Mouse (Mus musculus): ENCODE data around the gene Lrrc29. TPM values are rescaled to one million over a fixed set of nuclear protein-coding genes. Genes with fewer than 3 reads are reported as not detected.

Gene Lrrc29
- polyA plus RNA-seq, 1 experiment from 2014 or later: 7.5 TPM

DNA sequence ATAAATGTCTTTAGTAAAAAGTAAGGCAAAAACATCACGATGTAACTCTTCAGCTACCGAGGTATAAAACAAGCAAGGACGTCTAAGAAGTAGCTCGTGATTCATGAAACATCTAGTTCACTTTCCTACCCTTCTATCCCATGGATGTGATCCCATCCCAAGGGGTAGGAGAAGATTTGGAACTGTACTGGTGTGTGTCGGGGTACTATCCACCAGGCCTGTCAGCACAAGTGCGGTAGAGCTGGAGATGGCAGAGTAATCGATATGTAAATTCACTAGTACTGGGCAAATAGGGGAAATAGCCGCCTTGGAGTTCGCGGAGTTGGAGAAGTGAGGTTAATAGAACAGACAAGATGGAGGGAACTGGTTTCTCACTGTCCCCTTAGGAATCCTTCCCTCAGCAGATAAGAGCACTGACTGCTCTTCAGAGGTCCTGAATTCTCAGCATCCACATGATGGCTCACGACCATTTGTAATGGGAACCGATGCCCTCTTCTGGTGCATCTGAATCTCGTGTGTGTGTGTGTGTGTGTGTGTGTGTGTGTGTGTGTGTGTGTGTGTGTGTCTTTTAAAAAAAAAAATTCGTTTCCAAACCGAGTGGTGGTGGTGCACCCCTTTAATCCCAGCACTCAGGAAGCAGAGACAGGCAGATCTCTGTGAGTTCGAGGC is 62.7 kb downstream of the Lrrc29 start:
- Histone ChIP-seq H3K27ac (ENCODE audit: low read length) (no peak overlapping the region), H3K4me1 (ENCODE audit: insufficient read depth, low read depth, low read length) (peaks cover 25% of the 10 kb centered on the region), H3K9ac (replicated peaks; ENCODE audit: low read depth) (no peak overlapping the region), H3K36me3 (ENCODE audit: insufficient read depth, low read length) (no peaks in the 10 kb centered on the region), H3K4me3 (ENCODE audit: low read depth, low read length) (peak overlapping the region; percentile 63; the same call in 1 of the 2 replicates), H3K4me2 (replicated peaks; ENCODE audit: low read depth, low read length) (peak overlapping the region; percentile 90), H3K27me3 (replicated peaks; ENCODE audit: insufficient read depth, low read length) (peaks cover 21% of the 10 kb centered on the region; the same call in 1 of the 2 replicates), H3K9me3 (ENCODE audit: low read length) (no peaks in the 10 kb centered on the region)
- DNase-seq (ENCODE audit: low spot score): no peak
- peak; percentile 28; the same call in 1 of the 2 replicates for TF ChIP-seq CTCF (IDR thresholded peaks at IDR 0.05)
- no peak for TF ChIP-seq EP300 (IDR thresholded peaks at IDR 0.05)
- 44% methylated on average over 15 of the region's 16 CpGs for WGBS
- ATAC-seq: no peak

MicroRNA genes within 50 kb of the gene (microRNA counts, 519-probe panel; counts per million panel counts)
- 3,085 counts per million, percentile 15 among the panel's probes with 10 or more counts for microRNA mmu-miR-328

Small RNA genes within 50 kb of the gene (microRNA-seq; reads per million reads assigned to microRNA genes)
- gene Gm27320: not detected
- 309 reads per million, percentile 61 among the genes with 10 or more reads in this experiment for gene Mir328

Other genes with a start within 250 kb of the Lrrc29 start
- gene Ces3b, start 242.5 kb downstream of the Lrrc29 start, polyA plus RNA-seq (2015; fragmentation: Nextera tagmentation; extraction: Ambion mirVana): not detected in 2 replicates
- not detected in 2 replicates for gene Ces4a, start 194.5 kb downstream of the Lrrc29 start, polyA plus RNA-seq (2015; fragmentation: Nextera tagmentation; extraction: Ambion mirVana)
- 29.0 and 31.5 TPM in 2 replicates for gene Cbfb, start 155.6 kb downstream of the Lrrc29 start, polyA plus RNA-seq (2015; fragmentation: Nextera tagmentation; extraction: Ambion mirVana)
- gene D230025D16Rik, start 101.1 kb downstream of the Lrrc29 start, polyA plus RNA-seq (2015; fragmentation: Nextera tagmentation; extraction: Ambion mirVana): 82.6 and 91.3 TPM in 2 replicates
- gene B3gnt9, start 71.1 kb downstream of the Lrrc29 start, polyA plus RNA-seq (2015; fragmentation: Nextera tagmentation; extraction: Ambion mirVana): 24.6 and 24.8 TPM in 2 replicates
- gene Tradd, start 61.7 kb downstream of the Lrrc29 start, polyA plus RNA-seq (2015; fragmentation: Nextera tagmentation; extraction: Ambion mirVana): 35.5 and 35.8 TPM in 2 replicates
- gene Fbxl8, start 61.6 kb downstream of the Lrrc29 start, polyA plus RNA-seq (2015; fragmentation: Nextera tagmentation; extraction: Ambion mirVana): 6.0 and 6.6 TPM in 2 replicates
- gene Hsf4, start 56.5 kb downstream of the Lrrc29 start, polyA plus RNA-seq (2015; fragmentation: Nextera tagmentation; extraction: Ambion mirVana): 1.7 and 2.0 TPM in 2 replicates
- gene Nol3, start 50.1 kb downstream of the Lrrc29 start, polyA plus RNA-seq (2015; fragmentation: Nextera tagmentation; extraction: Ambion mirVana): 1.3 and 1.5 TPM in 2 replicates
- 2.4 and 2.7 TPM in 2 replicates for gene 4931428F04Rik, start 36.4 kb downstream of the Lrrc29 start, polyA plus RNA-seq (2015; fragmentation: Nextera tagmentation; extraction: Ambion mirVana)
- 34.5 and 34.6 TPM in 2 replicates for gene Exoc3l, start 30.2 kb downstream of the Lrrc29 start, polyA plus RNA-seq (2015; fragmentation: Nextera tagmentation; extraction: Ambion mirVana)
- 29.8 and 32.7 TPM in 2 replicates for gene E2f4, start 28.6 kb downstream of the Lrrc29 start, polyA plus RNA-seq (2015; fragmentation: Nextera tagmentation; extraction: Ambion mirVana)
- 22.3 and 23.0 TPM in 2 replicates for gene Elmo3, start 20.7 kb downstream of the Lrrc29 start, polyA plus RNA-seq (2015; fragmentation: Nextera tagmentation; extraction: Ambion mirVana)
- 116 and 141 TPM in 2 replicates for gene Tmem208, start 76 bp upstream of the Lrrc29 start, polyA plus RNA-seq (2015; fragmentation: Nextera tagmentation; extraction: Ambion mirVana)
- gene Fhod1, start 21.7 kb upstream of the Lrrc29 start, polyA plus RNA-seq (2015; fragmentation: Nextera tagmentation; extraction: Ambion mirVana): 8.7 and 10.5 TPM in 2 replicates
- gene Slc9a5, start 22.6 kb upstream of the Lrrc29 start, polyA plus RNA-seq (2015; fragmentation: Nextera tagmentation; extraction: Ambion mirVana): 1.7 and 1.9 TPM in 2 replicates
- gene Plekhg4, start 47.0 kb upstream of the Lrrc29 start, polyA plus RNA-seq (2015; fragmentation: Nextera tagmentation; extraction: Ambion mirVana): 0.20 and 0.26 TPM in 2 replicates
- 0.14 and 0.38 TPM in 2 replicates for gene Kctd19, start 87.2 kb upstream of the Lrrc29 start, polyA plus RNA-seq (2015; fragmentation: Nextera tagmentation; extraction: Ambion mirVana)
- gene Lrrc36, start 87.3 kb upstream of the Lrrc29 start, polyA plus RNA-seq (2015; fragmentation: Nextera tagmentation; extraction: Ambion mirVana): 3.7 and 3.9 TPM in 2 replicates
- gene Tppp3, start 145.2 kb upstream of the Lrrc29 start, polyA plus RNA-seq (2015; fragmentation: Nextera tagmentation; extraction: Ambion mirVana): 675 and 696 TPM in 2 replicates
- 40.6 and 41.7 TPM in 2 replicates for gene Zdhhc1, start 170.6 kb upstream of the Lrrc29 start, polyA plus RNA-seq (2015; fragmentation: Nextera tagmentation; extraction: Ambion mirVana)
- 1.8 and 2.9 TPM in 2 replicates for gene Hsd11b2, start 192.5 kb upstream of the Lrrc29 start, polyA plus RNA-seq (2015; fragmentation: Nextera tagmentation; extraction: Ambion mirVana)
- gene Atp6v0d1, start 239.8 kb upstream of the Lrrc29 start, polyA plus RNA-seq (2015; fragmentation: Nextera tagmentation; extraction: Ambion mirVana): 141 and 146 TPM in 2 replicates